Mouse (Mus musculus): ENCODE measurements around the gene Nsa2.
A peak's percentile ranks its signal among the peaks of the same experiment; 100 is the strongest.
"Not testable (repeated sequence)": the region's sequence is repeated elsewhere in the genome, so short reads cannot be mapped to it uniquely, and the experiment has no call there.

The Nsa2 gene

DNA sequence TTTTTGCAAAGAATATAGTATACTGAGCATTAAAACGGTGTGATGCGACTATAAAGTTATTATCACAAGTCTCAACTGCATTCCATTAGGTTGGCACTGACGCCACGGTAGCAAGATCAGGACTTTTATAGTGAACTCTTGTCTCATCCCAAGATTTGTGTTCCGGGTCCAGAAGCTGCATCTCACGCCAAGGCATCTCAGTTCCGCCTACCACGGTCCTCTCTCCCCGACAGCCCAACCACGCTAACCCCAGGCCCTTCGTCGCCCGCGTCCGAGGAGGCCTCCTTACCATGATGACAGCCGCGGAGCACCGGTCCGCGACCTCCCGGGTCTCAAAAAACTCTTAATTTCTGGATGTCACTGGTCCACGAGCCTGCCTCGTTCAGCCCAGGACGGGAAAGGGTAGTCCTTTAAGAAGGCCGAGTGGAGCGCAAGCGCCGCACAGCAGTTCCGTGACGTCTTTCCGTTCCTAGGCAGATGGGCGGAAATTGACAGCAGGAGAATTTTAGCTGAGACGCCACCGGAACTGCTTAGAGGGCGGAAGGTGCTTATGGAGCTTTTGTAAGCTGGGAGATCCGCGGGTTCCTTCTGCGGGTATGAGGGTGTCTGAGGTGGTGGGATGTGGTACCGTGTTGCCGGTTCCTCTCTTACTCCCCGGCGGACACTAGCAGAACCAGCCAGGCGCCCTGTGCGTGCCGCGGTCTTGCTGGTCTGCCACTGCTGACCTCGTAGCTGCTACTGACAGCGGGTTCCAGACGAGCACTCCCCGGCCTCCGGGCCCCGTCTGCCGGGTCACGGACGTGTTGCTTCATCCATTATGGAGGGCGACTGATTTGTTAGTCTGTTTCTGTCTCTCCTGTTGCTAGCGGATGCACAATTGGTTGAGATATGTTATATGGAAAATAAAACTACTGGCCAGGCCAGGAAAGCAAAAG is at the start of gene Nsa2, which contains the start of gene Gfm2:
Gene Nsa2 (minus strand): TSS at position 472 of the 935 bp plus-strand sequence.
Gene Gfm2 (plus strand): TSS at position 472 of the 935 bp plus-strand sequence.
- peak; percentile 74 to 93 for DNase-seq (ENCODE audit: low spot score in 2 of 2)

DNA sequence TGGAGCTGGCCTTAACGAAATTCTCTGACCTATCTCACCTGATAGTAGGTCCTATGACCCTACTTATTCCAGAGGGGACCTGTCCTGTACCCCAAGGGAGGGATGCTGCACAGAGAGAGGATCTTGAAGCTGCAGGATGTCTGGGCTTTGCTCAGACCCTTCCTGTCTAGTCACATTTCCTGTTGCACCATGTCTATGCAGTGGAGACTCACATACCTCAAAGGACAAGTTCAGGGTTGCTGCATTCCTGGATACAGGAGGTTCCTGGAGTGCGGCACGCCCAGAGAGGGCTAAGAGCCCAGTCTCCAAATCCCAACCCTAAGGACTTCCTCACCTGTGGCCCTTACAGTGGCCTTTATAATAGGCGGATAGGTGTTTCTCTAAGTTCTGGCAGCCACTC is 48.6 kb upstream of the Nsa2 start:
- no peak for DNase-seq (ENCODE audit: low spot score in 2 of 2)

DNA sequence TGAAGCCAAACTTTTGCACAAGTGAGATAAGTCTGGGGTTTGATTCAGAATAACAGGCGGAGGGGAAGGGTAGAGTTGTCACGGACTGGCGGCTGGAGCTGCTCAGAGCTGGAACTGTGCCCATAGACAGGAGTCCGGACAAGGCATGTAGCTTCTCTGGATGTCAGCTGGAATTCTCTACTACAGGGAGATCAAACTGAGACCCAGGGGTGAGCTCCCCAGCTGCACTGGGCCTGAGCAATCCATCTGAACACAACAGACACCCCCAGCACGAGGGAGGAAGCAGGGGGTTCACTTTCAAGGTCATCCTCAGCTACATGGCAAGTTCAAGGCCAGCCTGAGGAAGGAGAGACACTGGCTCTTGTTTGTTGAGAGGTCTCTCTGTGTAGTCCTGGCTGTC is 46.9 kb upstream of the Nsa2 start:
- DNase-seq (ENCODE audit: low spot score in 2 of 2): no peak

DNA sequence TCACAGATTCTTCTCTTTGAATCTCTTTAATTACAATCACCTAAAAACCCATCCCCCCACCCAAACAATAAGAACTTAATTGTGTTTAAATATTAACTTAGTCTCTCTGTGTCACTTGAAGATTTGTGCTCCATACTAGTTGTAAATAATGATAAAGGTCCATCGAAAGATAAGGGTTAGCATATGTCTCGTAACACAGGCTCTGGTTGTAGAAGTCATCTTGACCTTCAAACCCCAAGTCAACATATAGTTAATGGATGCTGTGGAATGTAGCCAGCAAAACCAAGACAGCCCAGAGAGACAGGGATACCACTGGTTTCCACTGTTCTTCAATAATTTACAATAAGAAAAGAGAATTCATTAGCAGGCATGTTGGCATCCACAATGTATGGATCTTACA is 46.4 kb upstream of the Nsa2 start:
- DNase-seq (ENCODE audit: low spot score in 2 of 2): no peak

DNA sequence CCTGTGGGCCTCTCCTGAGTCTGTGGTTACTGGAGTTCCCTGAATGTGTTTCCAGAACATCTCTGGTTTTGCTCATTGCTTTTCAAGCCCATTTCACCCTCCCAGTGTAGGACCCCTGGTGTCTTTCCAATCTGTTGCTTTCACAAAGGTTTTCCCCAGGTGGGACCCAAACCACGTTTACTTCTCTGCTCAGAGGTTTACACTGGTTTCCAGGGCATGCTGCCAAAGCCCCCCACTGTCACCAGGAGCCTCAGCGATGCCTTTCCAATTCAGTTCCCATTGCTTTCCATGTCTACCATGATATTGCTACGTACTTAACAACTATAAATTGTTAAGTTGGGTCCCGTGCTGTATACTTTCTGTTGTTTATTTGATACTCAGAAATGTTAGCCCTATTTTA is 45.1 kb upstream of the Nsa2 start:
- no peak for DNase-seq (ENCODE audit: low spot score in 2 of 2)

DNA sequence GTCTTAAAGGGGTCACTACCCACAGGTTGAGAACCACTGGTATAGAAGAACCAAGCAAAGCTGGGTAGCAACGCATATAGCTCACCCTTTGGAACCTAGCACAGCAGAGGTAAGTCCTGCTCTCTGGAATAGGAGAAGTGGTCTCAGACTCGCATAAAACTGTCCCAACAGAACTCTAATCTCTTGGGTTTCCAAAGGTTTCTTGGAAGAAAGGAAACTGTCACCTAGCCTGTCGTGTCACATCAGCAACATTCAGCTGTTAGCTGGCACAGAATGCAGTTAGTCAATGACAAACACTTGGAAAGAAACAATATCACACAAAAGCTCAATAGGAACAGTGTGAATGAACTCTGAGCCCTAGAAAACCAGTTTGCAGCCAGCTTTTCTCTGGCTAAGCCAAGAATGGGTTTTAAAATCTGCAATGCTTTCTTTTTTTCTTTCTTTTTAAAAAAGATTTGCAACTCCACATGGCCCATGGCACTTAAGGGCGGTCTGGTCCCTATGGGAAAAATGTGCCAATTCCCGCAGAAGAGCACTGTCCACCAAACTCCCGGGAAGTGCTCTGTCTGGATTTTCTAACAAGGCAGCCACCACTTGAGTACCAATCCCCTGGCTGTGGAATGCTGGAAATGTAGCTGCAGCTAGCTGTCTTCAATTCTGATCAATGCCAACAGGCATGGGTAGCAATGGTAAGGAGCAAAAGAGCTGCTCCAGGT is 42.5 kb upstream of the Nsa2 start:
- DNase-seq (ENCODE audit: low spot score in 2 of 2): no peak

DNA sequence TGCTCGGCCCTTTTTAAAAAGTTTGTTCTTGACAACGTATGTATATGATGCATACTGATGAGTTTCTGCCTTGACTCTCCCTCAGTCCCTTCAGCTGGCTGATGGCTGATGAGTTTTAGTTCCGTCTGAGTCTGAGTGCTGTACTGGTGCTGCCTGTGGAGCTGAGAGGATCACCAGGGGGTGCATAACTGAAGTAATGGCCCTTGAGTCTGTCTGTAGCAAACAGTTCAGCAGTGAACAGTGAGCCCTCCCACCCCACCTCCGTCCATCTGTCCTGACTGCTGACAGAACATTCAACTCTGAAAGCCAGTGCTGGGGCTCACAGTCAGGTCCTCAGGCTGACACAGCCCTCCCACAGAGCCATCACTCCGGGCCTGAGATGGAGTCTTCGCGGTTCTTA is 41.2 kb upstream of the Nsa2 start:
- DNase-seq (ENCODE audit: low spot score in 2 of 2): no peak

DNA sequence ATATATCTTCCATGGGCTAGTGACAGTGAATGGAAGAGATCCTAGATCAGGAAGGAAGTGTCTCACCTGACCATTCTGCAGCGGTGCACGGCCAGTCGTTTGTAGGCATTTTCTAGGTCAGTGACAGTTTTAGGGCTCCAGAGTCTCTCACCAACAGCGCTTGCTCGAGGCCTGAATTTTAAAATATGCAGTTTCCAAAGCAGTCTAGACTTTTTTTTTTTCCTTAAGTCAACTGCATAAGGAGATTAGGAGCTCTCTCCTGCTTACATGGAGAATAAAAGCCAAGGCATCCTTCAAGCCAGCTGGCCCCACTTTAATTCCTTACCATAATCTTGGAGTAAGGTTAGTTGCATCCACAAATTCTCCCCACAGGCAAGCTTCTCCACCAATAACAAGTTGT is 39.0 kb upstream of the Nsa2 start:
- DNase-seq (ENCODE audit: low spot score in 2 of 2): no peak

DNA sequence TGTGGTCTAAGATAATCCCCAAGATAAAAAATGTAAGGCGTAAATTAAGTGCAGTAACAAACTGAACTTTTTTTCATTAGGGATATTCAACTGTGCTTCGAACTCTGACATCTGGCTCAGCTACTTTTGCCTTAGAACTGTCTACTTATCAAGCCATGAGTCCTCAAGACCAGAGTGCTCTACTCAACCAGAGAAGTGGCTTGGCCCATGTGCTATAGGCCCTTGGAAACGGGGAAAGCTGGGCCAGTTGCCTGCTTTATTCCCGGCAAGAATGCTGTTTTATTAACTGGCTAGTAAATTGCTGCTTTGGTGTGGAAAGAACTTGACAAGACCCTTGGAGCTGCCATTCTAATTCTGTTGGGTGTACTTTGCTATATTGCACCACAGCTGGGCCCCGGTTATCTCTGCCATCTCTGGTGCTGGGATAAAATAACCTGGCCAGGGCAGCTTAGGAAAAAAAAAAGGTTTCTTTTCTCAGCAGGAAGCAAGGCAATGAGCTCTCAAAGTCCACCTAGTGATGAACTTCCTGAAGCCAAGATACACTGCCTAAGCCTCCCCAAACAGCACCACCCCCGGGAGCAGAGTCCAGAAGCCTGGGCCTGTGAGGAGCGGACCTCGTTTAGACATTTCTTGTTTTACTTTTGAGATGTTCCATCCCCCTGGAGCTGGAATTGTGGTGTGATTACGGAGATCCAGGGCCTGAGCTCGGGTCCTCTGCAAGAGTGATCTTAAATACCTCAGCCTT is 38.0 kb upstream of the Nsa2 start:
- no peak for DNase-seq (ENCODE audit: low spot score in 2 of 2)

DNA sequence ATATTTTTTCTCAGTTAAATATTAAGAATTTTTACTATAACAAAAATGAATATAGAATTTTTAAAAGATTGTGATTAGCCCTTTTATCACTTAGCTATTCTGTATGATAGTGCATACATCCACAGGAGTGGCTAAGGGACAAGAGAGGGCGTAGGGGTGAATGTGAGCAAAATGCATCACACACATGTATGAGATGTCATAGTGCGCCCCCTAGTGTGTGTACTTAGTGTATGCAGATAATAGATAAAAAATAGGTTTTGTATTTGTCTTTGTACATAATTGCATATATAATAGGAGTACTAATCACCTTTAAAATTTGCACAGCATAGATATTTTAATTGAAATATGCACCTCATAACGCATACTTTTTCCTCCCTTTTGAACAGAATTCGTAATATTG is 8.1 kb upstream of the Nsa2 start:
- peak in 1 of 2 experiments; percentile 12 for DNase-seq (ENCODE audit: low spot score in 2 of 2)

DNA sequence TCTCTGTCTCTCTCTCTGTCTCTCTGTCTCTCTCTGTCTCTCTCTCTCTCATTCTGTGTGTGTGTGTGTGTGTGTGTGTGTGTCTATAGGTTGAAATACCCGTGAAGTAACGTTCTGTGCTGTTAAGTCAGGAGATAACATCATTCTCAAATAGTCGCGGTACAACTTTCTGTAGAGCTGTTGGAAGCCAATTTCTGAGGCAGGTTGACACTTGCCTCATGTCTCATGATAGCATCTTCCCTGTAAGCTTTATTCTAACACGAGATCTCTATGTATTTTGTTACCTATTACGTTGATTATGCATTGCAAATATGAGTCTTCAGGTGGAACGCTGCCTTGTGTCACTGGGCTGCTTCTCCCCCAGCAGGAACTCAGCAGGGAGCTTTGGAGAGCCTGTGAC is 4.6 kb upstream of the Nsa2 start:
- DNase-seq (ENCODE audit: low spot score in 2 of 2): no peak

DNA sequence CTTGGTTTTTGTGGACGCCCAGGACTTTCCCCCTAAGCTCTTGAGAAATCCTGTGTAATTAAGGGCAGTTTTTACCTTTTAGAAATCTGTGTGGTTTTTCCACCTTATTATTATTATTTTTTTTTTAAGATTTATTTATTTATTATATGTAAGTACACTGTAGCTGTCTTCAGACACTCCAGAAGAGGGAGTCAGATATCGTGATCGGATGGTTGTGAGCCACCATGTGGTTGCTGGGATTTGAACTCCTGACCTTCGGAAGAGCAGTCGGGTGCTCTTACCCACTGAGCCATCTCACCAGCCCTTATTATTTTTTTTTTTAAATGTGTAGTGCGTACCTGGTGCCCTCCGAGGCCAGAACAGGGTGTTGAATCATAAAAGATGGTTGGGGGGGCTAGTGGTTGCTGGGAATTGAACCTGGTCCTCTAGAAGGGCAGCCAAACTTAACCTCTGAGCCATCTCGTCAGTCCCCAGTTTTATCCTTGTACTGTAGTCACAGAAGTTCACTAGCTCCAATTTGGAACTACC is 731 bp upstream of the Nsa2 start:
- not testable (repeated sequence) for DNase-seq (ENCODE audit: low spot score in 2 of 2)

DNA sequence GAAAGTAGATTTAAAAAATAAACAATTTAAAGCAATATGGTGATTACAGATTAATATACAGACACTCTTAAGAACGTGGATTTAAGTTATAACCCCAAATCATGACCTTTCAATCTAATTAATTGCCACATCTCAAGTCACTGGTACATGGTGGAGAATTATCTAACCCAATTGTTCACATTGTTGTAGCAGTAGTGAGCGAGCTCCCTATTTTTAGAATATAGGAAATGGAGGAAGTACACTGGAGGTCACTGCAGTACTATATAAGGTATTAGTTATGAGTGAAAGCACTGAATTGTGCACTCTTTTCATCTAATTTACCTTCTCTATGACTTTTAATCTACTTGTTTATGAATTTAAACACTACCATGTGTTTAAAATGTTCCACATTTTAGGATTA is 7.3 kb downstream of the Nsa2 start:
- DNase-seq (ENCODE audit: low spot score in 2 of 2): not testable (repeated sequence)

DNA sequence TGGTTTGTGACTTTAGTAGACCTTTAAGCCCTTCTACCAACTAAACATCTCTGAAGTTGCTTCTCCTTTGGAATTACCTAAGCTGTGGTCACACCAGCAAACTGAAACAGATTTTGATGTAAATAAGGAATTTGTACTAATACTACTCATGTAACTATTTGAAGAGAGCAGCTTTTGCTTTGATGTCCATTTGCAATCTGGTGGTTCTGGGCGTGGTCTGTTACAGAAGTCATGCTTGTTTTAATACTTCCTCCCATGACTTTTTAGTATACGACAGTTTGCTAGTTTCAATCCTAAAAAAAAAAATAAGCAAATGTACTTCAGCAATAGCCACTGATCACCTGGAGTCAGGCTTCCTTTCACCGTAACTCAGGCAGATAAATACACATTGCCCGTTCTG is 8.1 kb downstream of the Nsa2 start:
- DNase-seq (ENCODE audit: low spot score in 2 of 2): not testable (repeated sequence)

DNA sequence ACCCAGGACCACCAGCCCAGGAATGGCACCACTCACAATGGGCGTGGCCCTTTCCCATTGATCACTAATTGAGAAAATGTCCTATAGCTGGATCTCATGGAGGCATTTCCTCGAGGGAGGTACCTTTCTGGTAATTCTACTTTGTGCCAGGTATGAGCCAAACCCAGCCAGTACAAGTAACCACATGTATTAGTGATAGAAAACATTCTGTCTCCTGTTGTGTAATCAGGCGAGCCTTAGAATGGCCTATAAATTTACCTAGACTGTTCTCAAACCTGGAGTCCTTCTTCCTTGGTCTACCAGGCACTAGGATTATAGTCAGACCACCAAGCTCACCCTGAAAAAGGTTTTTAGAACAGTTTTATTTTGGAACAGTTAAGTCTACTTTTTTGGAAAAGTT is 16.4 kb downstream of the Nsa2 start:
- no peak for DNase-seq (ENCODE audit: low spot score in 2 of 2)

DNA sequence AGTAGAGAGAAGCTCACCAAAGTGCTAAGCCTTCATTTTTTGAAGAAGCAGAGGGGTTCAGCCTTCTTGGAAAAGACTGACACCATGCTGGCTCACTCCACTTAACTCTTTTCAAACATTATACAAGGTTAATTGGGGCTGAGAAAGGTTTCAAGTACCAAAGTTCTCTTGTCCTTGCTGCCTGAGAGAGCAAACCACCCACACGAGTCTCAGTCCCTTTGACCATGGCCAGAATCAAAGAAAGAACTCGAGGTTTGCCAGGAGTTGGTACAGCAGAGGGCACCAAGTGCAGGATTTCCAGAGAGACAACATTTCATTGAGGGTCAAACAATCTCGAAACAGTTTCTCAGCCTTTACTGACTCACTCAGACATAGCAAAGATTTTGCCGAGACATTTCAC is 28.7 kb downstream of the Nsa2 start:
- DNase-seq (ENCODE audit: low spot score in 2 of 2): no peak

DNA sequence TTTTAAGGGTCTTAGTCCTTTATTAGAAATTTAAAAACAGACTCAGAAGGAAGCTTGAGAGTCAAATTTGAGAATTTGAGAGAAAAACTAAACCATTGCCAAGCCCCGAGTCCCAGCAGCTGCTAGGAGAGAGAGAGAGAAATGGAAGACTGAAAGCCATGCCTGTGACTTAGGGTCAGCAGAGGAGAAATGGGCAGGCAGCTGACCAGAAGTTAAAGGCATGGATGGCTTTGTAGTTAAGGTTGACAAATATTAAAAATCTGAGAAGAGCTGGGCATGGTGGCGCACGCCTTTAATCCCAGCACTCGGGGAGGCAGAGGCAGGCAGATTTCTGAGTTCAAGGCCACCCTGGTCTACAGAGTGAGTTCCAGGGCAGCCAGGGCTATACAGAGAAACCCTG is 30.0 kb downstream of the Nsa2 start:
- DNase-seq (ENCODE audit: low spot score in 2 of 2): not testable (repeated sequence)

DNA sequence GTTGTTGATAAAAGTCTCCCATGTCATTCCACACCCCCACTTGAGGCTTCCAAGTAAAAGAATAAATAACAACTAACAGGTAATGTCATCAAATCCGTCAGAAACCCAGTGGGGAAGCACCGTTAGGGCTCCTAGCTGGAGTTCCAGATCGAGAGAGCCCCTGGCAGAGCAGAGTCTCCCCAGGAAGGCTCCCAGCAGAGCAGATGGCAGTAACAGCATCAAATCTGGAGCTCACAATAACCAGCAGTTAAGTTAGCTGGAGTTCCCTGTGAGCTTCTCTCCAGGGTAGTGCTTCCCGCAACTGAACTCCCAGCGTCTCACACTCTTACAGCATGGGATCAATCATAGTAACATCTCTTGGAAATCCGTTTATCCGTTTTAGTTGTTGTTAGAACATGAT is 32.7 kb downstream of the Nsa2 start:
- DNase-seq (ENCODE audit: low spot score in 2 of 2): no peak

DNA sequence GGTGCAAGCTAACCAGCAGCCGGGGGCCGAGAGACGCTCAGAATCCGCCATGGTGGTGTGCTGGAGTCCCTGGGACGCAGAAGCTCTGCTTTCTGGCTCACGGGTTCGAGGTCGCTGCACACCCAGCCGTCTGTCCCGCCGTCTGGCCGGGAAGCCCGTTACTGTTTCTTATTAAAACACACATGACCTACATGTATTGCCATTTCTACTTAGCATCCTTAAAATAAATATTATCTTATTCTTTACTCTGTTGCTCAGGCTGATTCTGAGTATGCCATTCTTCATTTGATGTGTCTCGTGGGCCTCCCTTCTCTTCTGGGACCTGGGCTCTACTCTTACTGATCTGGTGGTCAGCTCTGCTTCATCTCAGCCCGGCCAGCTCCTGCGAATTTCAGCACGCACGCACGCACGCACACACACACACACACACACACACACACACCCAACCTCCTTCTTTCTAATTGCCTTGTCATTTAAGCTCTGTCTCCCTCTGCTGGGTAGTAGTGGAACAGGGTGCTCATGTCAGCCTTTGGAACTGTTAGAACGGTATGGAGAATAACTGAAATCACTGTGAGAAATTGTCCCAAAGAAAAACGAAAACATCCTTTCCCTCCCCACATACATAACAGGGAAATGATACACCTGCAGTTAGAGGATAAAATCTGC is 38.4 kb downstream of the Nsa2 start, which contains the start of gene Gm6169:
Gene Gm6169 (minus strand): TSS at position 51 of the 666 bp plus-strand sequence.
- peak in 1 of 2 experiments; percentile 76 for DNase-seq (ENCODE audit: low spot score in 2 of 2)

DNA sequence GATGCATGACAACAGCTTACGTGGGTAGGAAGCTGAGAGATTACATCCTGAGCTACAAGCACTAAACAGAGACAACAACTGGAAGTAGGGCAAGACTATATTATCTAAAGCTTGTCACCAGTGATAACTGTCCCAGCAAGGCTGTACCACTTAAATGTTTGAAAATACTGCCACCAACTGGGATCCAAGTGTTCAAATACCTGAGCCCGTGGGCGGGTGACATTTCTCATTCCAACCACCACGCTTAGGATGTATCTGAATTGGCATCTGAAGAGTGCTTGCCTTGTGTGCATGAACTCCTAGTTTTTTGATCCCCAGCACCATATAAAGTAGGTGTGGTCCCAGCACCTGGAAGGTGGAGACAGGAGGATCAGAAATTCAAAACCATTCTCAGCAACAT is 42.0 kb downstream of the Nsa2 start:
- no peak for DNase-seq (ENCODE audit: low spot score in 2 of 2)

DNA sequence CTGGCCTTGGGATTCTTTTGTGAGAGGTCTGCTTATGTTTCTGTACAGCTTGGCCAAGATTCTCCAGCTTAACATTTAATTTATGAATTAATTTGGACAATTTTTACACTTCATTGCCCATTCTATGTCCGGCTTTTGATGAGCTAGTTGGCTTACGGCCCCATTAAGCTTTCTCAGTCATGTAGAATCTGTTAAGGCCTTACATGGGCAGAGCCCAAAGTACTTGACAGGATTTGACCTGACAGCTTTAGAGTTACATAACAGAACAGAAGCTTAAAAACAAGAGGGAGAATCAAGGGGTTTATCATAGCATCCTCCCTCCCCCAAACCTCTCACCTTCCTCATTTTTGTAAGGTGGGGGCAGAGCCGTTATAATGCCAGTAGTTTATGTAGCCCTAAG is 49.6 kb downstream of the Nsa2 start:
- no peak for DNase-seq (ENCODE audit: low spot score in 2 of 2)

Data from left cerebral cortex, adult 9 months (tissue).